Mouse (Mus musculus): Measurements from ENCODE around the gene Matn4. TPM values are rescaled to one million over a fixed set of nuclear protein-coding genes. Genes with fewer than 3 reads are reported as not detected.

Gene Matn4
- 36.2 and 43.9 TPM in 2 replicates for polyA plus RNA-seq (2016; fragmentation: Nextera tagmentation; extraction: Ambion mirVana)

DNA sequence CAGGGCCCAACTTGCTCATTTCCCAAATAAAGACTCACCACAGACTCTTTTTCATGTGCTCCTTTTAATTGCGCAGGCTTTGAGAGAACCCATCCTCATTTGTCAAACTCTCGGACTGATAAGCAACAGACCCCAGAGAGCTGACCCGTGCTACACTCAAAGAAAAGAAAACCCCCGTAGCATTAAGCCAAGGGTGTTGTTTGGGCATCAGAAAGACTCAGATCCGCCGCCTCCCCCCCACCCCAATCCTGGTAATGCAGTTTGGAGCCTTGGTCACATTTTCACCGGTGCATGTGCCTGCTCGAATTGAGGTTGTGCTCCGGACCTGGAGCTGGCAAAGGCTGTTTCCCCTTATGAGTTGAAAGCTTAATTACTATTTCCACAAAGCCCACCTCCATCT lies at the start of gene Matn4:
Gene Matn4 (minus strand): TSS at position 101 of the 400 bp plus-strand sequence.
- Histone ChIP-seq H3K4me2 (replicated peaks) (peak within 1 kb of the TSS; percentile 63), H3K36me3 (no peaks in the 10 kb centered on the region), H3K4me1 (peaks cover 35% of the 10 kb centered on the region; the same call in 1 of the 2 replicates), H3K9ac (peak within 1 kb of the TSS; percentile 36), H3K9me3 (no peaks in the 10 kb centered on the region), H3K27ac (0 out of 2 replicates have a peak within 1 kb of the TSS, but pooled peaks have one; percentile 17), H3K4me3 (peak within 1 kb of the TSS; percentile 41), H3K27me3 (peaks cover 97% of the 10 kb centered on the region)
- 7% methylated on average over 9 of the region's 9 CpGs for WGBS
- ATAC-seq (ENCODE audit: insufficient number of reproducible peaks, insufficient read depth, low FRiP score, low TSS enrichment) = no peak

- H3K36me3 ChIP-seq = no peaks in the 10 kb centered on the region
- ATAC-seq (ENCODE audit: insufficient number of reproducible peaks, insufficient read depth, low FRiP score, low TSS enrichment) = no peak
- 68% methylated on average over 7 of the region's 7 CpGs for WGBS
- peaks cover 31% of the 10 kb centered on the region for H3K4me1 ChIP-seq
- H3K9me3 ChIP-seq = no peaks in the 10 kb centered on the region
- no peak overlapping the region for H3K4me2 ChIP-seq (replicated peaks)
- H3K4me3 ChIP-seq = no peak overlapping the region
- H3K27ac ChIP-seq = no peak overlapping the region
- no peaks in the 10 kb centered on the region for H3K27me3 ChIP-seq
- no peak overlapping the region for H3K9ac ChIP-seq
These were observed 49.0 kb upstream of the Matn4 start for GRCm38 (mm10) chr2:164453887-164454500.

- H3K4me1 ChIP-seq = peaks cover 31% of the 10 kb centered on the region
- H3K9ac ChIP-seq = no peak overlapping the region
- no peaks in the 10 kb centered on the region for H3K27me3 ChIP-seq
- no peaks in the 10 kb centered on the region for H3K36me3 ChIP-seq
- H3K27ac ChIP-seq = 0 out of 2 replicates have a peak overlapping the region, but pooled peaks have one; percentile 54
- no peaks in the 10 kb centered on the region for H3K9me3 ChIP-seq
- no peak for ATAC-seq (ENCODE audit: insufficient number of reproducible peaks, insufficient read depth, low FRiP score, low TSS enrichment)
- no peak overlapping the region for H3K4me3 ChIP-seq
- 81% methylated on average over 14 of the region's 14 CpGs for WGBS
- H3K4me2 ChIP-seq (replicated peaks) = no peak overlapping the region
These were observed 48.2 kb upstream of the Matn4 start for GRCm38 (mm10) chr2:164453047-164453757.

- Histone ChIP-seq H3K27me3 (no peaks in the 10 kb centered on the region), H3K4me2 (replicated peaks) (peak overlapping the region; percentile 13; the same call in 1 of the 2 replicates), H3K9ac (no peak overlapping the region), H3K27ac (0 out of 2 replicates have a peak overlapping the region, but pooled peaks have one; percentile 54), H3K36me3 (no peaks in the 10 kb centered on the region), H3K4me3 (no peak overlapping the region), H3K9me3 (no peaks in the 10 kb centered on the region), H3K4me1 (peaks cover 31% of the 10 kb centered on the region)
- 27% methylated on average over 13 of the region's 13 CpGs for WGBS
- ATAC-seq (ENCODE audit: insufficient number of reproducible peaks, insufficient read depth, low FRiP score, low TSS enrichment) = no peak
These were observed 47.2 kb upstream of the Matn4 start for GRCm38 (mm10) chr2:164452000-164452676.

DNA sequence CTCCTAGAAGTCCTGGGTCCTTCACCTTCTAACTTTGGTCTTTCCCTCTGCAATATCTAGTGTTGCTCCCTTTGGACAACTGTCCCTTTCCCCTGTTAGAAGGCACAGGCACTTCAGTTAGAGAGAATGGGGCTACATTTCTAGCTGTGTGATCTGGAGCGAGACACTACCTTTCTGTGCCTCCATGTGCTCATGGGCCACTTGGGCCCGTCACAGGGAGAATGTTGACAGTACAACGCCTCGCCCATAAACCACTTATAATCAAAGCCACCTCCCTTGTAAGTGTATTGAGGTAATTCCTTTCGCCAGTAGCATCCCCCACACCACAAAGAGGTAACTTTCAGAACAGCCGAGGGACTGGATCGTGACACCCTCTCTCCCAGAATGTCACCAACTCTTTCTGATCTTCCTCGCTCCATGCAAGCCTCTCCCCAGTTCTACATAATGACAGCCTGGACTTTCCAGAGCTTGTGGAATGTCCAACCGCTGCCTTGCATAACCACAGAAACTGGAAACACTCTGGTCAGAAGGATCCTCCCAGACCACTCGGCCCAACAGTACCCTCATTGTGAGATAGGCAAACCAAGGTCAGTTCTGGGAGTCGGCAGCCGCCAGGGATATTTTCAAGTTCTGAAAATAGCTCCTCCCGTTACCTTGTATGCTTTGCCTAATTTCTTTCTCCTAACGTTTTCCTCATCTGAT lies 44.5 kb upstream of the Matn4 start:
- no peak overlapping the region for H3K4me3 ChIP-seq
- H3K9ac ChIP-seq = no peak overlapping the region
- no peak for ATAC-seq (ENCODE audit: insufficient number of reproducible peaks, insufficient read depth, low FRiP score, low TSS enrichment)
- H3K9me3 ChIP-seq = no peaks in the 10 kb centered on the region
- no peak overlapping the region for H3K27ac ChIP-seq
- WGBS = 80% methylated on average over 14 of the region's 14 CpGs
- H3K36me3 ChIP-seq = no peaks in the 10 kb centered on the region
- peaks cover 17% of the 10 kb centered on the region for H3K4me1 ChIP-seq
- no peaks in the 10 kb centered on the region for H3K27me3 ChIP-seq
- no peak overlapping the region for H3K4me2 ChIP-seq (replicated peaks)

DNA sequence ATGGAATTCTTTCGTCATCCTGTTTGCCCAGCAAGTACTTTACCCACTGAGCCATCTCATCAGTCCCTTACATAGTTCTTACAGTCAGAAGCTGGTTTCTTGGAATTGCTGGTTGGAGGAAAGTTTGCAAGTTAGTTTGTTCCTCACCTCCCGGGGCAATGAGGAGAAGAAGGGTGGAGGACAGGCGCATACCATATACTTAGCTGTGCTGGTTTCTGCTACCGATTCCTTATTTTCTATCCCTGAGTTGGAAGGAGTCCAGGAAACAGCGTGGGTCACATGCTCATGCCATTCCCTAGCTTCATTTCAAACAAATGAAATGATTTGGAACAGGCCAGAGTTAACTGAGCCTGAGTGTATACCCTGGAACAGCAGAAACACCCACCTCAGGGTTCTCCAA lies 44.0 kb upstream of the Matn4 start:
- Histone ChIP-seq H3K9me3 (no peaks in the 10 kb centered on the region), H3K4me1 (peaks cover 17% of the 10 kb centered on the region), H3K9ac (no peak overlapping the region), H3K27ac (no peak overlapping the region), H3K4me2 (replicated peaks) (no peak overlapping the region), H3K27me3 (no peaks in the 10 kb centered on the region), H3K36me3 (no peaks in the 10 kb centered on the region), H3K4me3 (no peak overlapping the region)
- ATAC-seq (ENCODE audit: insufficient number of reproducible peaks, insufficient read depth, low FRiP score, low TSS enrichment) = no peak
- 73% methylated on average over 5 of the region's 5 CpGs for WGBS

- WGBS = 89% methylated on average over 1 of the region's 1 CpGs
- H3K36me3 ChIP-seq = no peaks in the 10 kb centered on the region
- no peak overlapping the region for H3K4me2 ChIP-seq (replicated peaks)
- H3K27me3 ChIP-seq = no peaks in the 10 kb centered on the region
- peaks cover 21% of the 10 kb centered on the region for H3K4me1 ChIP-seq
- no peak overlapping the region for H3K4me3 ChIP-seq
- H3K9ac ChIP-seq = no peak overlapping the region
- ATAC-seq (ENCODE audit: insufficient number of reproducible peaks, insufficient read depth, low FRiP score, low TSS enrichment) = no peak
- no peak overlapping the region for H3K27ac ChIP-seq
- no peaks in the 10 kb centered on the region for H3K9me3 ChIP-seq
These were observed 43.2 kb upstream of the Matn4 start for GRCm38 (mm10) chr2:164448140-164448539.

DNA sequence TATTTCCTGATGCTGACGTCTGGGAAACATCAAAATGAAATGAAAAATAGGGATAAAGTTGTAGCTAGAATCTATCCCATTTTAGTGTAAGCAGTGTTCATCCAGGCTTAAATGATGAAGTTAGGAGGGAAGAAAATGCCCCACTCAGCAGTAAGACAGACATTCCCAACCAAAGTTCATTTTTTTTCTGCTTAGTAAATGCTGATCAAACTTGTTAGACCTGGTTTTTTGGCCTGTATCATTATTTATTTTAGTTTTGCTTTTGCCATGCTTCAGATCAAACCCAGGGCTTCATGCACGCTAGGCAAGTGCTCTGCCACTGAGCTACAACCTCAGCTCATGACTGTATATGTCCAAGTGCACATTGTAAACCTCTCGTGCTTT lies 41.1 kb upstream of the Matn4 start:
- Histone ChIP-seq H3K36me3 (no peaks in the 10 kb centered on the region), H3K9ac (no peak overlapping the region), H3K27ac (no peak overlapping the region), H3K27me3 (peaks cover 2% of the 10 kb centered on the region; the same call in 1 of the 2 replicates), H3K4me1 (peaks cover 19% of the 10 kb centered on the region), H3K9me3 (no peaks in the 10 kb centered on the region), H3K4me3 (no peak overlapping the region), H3K4me2 (replicated peaks) (no peak overlapping the region)
- ATAC-seq (ENCODE audit: insufficient number of reproducible peaks, insufficient read depth, low FRiP score, low TSS enrichment) = no peak
- 73% methylated on average over 3 of the region's 3 CpGs for WGBS

DNA sequence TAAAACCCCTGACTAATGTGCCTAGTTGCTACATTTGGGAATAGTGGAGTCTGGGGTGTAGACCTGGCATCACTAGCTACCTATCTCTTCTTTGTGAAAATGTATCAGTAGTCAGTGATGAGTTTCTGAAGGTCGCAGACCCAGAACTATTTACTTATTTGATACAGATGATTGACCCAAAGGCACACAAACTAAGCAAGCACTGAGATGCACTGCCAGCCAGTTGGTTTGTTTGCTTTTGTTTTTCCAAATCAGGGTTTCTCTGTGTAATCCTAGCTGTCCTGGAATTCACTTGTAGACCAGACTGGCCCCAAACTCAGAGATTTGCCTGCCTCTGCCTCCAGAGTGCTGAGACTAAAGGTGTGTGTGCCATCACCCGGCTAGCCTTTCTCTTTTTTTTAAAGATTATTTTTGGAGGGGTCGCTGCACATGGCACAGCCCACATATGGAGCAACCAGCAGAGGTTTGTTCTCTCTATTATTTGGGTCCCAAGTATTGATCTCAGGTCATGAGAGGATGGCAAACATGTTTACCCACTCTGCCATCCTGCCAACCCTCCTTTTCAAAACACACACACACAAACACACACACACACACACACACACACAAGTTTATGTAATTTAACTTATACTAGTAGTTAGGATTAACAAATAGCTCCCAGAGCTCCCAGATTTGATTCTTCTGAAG lies 40.6 kb upstream of the Matn4 start:
- Histone ChIP-seq H3K36me3 (no peaks in the 10 kb centered on the region), H3K9ac (no peak overlapping the region), H3K4me1 (peaks cover 25% of the 10 kb centered on the region), H3K27ac (no peak overlapping the region), H3K4me3 (no peak overlapping the region), H3K27me3 (peaks cover 3% of the 10 kb centered on the region; the same call in 1 of the 2 replicates), H3K4me2 (replicated peaks) (no peak overlapping the region), H3K9me3 (no peaks in the 10 kb centered on the region)
- WGBS = 84% methylated on average over 3 of the region's 3 CpGs
- ATAC-seq (ENCODE audit: insufficient number of reproducible peaks, insufficient read depth, low FRiP score, low TSS enrichment) = no peak

DNA sequence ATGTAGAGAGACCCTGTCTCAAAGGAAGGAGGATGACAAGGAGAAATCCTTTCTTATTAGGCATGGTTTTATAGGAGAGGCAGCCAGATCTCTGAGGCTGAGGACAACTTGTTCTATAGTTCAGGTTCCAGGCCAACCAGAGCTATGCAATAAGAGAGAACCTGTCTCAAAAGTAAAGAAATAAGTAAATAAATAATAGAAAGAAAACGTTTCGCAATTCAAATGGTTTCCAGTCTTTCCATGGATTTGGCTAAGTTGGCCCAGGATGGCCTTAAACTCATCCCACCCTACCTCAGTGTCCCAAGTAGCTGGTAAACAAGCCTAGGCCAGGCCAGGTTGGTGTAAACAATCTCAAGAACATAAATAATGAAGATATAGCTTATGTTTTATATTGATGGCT lies 39.7 kb upstream of the Matn4 start:
- no peak overlapping the region for H3K4me3 ChIP-seq
- H3K9me3 ChIP-seq = no peaks in the 10 kb centered on the region
- 78% methylated on average over 2 of the region's 2 CpGs for WGBS
- H3K4me2 ChIP-seq (replicated peaks) = no peak overlapping the region
- H3K4me1 ChIP-seq = peaks cover 31% of the 10 kb centered on the region
- ATAC-seq (ENCODE audit: insufficient number of reproducible peaks, insufficient read depth, low FRiP score, low TSS enrichment) = no peak
- H3K27ac ChIP-seq = no peak overlapping the region
- H3K36me3 ChIP-seq = no peaks in the 10 kb centered on the region
- H3K27me3 ChIP-seq = peaks cover 5% of the 10 kb centered on the region; the same call in 1 of the 2 replicates
- H3K9ac ChIP-seq = no peak overlapping the region

DNA sequence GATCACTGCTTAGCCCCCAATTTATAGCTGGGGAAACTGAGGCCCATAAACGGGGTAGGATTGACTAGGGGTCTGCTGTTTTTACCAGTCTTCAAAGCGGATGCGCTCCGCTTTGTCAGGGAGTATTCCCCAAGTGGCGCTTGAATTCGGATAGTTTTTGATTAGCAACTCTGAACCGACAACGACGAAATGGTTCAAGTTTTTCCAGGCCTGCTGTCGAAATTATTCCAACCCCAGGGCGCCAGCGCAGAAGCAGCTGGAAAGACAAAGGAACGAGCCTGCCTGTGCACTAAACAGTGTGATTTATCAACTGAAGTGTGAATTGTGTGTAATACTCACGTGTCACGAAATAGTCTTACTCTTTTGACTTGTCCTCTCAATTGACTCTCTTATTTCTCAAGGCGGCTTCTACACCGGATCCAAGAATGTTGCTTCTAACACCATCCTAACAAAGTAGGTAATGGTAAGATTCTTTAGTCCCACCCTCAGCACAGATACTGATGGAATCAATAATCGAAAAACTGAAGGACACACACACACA lies 38.6 kb upstream of the Matn4 start, which contains the start of gene Sdc4:
Gene Sdc4 (minus strand): TSS at position 428 of the 541 bp plus-strand sequence.
- Histone ChIP-seq H3K9ac (peak within 1 kb of the TSS; percentile 78), H3K27ac (peak within 1 kb of the TSS; percentile 54), H3K9me3 (no peaks in the 10 kb centered on the region), H3K36me3 (no peaks in the 10 kb centered on the region), H3K27me3 (peaks cover 5% of the 10 kb centered on the region; the same call in 1 of the 2 replicates), H3K4me2 (replicated peaks) (peak within 1 kb of the TSS; percentile 86), H3K4me1 (peaks cover 32% of the 10 kb centered on the region), H3K4me3 (peak within 1 kb of the TSS; percentile 62)
- ATAC-seq (ENCODE audit: insufficient number of reproducible peaks, insufficient read depth, low FRiP score, low TSS enrichment) = no peak
- 8% methylated on average over 18 of the region's 18 CpGs for WGBS
